Mouse (Mus musculus) liver, adult 2 months (tissue): ENCODE data around the gene Gper1.

Experiments used
- CTCF ChIP-seq: fragments of 200-500 bp; IDR thresholded peaks from 2 replicates; pipeline ENCODE4 v1.5.1; 2011; ENCODE audit warnings: low read depth, low read length, control low read depth
- POLR2A ChIP-seq: fragments of 200-500 bp; IDR thresholded peaks from 2 replicates; pipeline ENCODE4 v1.6.1; 2011; ENCODE audit warnings: low read length, control low read depth; ENCODE audit not compliant: insufficient read depth; ENCODE audit errors: extremely low read depth

GRCm38 (mm10) chr5:139417480-139417879, 5.5 kb upstream of the Gper1 start:
- TF ChIP-seq CTCF (no peak), POLR2A (no peak)
